Mouse (Mus musculus) erythroid progenitor cell, adult 5-6 weeks (primary cell): ENCODE measurements around the gene Traf2. TPM values are rescaled to one million over a fixed set of nuclear protein-coding genes. Genes with fewer than 3 reads are reported as not detected.

ENCODE experiments used
- total RNA-seq, 2 experiments: library from RNA; stranded (forward) in 1 of 2; stranded (reverse) in 1 of 2; fragments of 150-400 nt in 1 of 2; fragments of 186-747, 209-891 nt in 1 of 2; gene quantifications; 2 replicates each; pipeline versions ENCODE4 v1.2.3 to v1.2.4; 2015 to 2017; ENCODE audit warnings: low replicate concordance in 2 of 2

The Traf2 gene
- total RNA-seq, 2 experiments from 2014 or later, result 5.0 to 10.5 TPM

Other genes with a start within 250 kb of the Traf2 start
Only the 30 nearest of the 33 such genes appear.
- gene Man1b1, start 214.6 kb downstream of the Traf2 start, total RNA-seq (2015; ENCODE audit: low replicate concordance), result 20.9 and 40.2 TPM in 2 replicates
- gene Man1b1, start 214.6 kb downstream of the Traf2 start, total RNA-seq (2017; ENCODE audit: low replicate concordance), result 34.1 and 51.6 TPM in 2 replicates
- gene Dpp7, start 190.6 kb downstream of the Traf2 start, total RNA-seq (2015; ENCODE audit: low replicate concordance), result 4.7 TPM in 1 of 2 replicates, not detected in the other
- gene Dpp7, start 190.6 kb downstream of the Traf2 start, total RNA-seq (2017; ENCODE audit: low replicate concordance), result 0.68 and 6.2 TPM in 2 replicates
- gene Uap1l1, start 181.3 kb downstream of the Traf2 start, total RNA-seq (2015; ENCODE audit: low replicate concordance), result 8.8 and 13.3 TPM in 2 replicates
- gene Uap1l1, start 181.3 kb downstream of the Traf2 start, total RNA-seq (2017; ENCODE audit: low replicate concordance), result 0.30 and 2.7 TPM in 2 replicates
- 5.9 and 10.1 TPM in 2 replicates for gene Sapcd2, start 174.6 kb downstream of the Traf2 start, total RNA-seq (2015; ENCODE audit: low replicate concordance)
- gene Sapcd2, start 174.6 kb downstream of the Traf2 start, total RNA-seq (2017; ENCODE audit: low replicate concordance), result 7.8 and 9.6 TPM in 2 replicates
- gene Entpd2, start 151.1 kb downstream of the Traf2 start, total RNA-seq (2015; ENCODE audit: low replicate concordance), result not detected in 2 replicates
- not detected in 2 replicates for gene Entpd2, start 151.1 kb downstream of the Traf2 start, total RNA-seq (2017; ENCODE audit: low replicate concordance)
- not detected in 2 replicates for gene Npdc1, start 147.6 kb downstream of the Traf2 start, total RNA-seq (2015; ENCODE audit: low replicate concordance)
- not detected in 2 replicates for gene Npdc1, start 147.6 kb downstream of the Traf2 start, total RNA-seq (2017; ENCODE audit: low replicate concordance)
- 4.3 TPM in 1 of 2 replicates, not detected in the other for gene Fut7, start 123.7 kb downstream of the Traf2 start, total RNA-seq (2015; ENCODE audit: low replicate concordance)
- 0.77 TPM in 1 of 2 replicates, not detected in the other for gene Fut7, start 123.7 kb downstream of the Traf2 start, total RNA-seq (2017; ENCODE audit: low replicate concordance)
- gene Abca2, start 118.2 kb downstream of the Traf2 start, total RNA-seq (2015; ENCODE audit: low replicate concordance), result 5.0 and 5.8 TPM in 2 replicates
- 1.3 and 2.4 TPM in 2 replicates for gene Abca2, start 118.2 kb downstream of the Traf2 start, total RNA-seq (2017; ENCODE audit: low replicate concordance)
- not detected in 2 replicates for gene Clic3, start 90.1 kb downstream of the Traf2 start, total RNA-seq (2015; ENCODE audit: low replicate concordance)
- not detected in 2 replicates for gene Clic3, start 90.1 kb downstream of the Traf2 start, total RNA-seq (2017; ENCODE audit: low replicate concordance)
- gene Paxx, start 85.8 kb downstream of the Traf2 start, total RNA-seq (2015; ENCODE audit: low replicate concordance), result 17.6 and 24.5 TPM in 2 replicates
- 5.3 TPM in 1 of 2 replicates, not detected in the other for gene Paxx, start 85.8 kb downstream of the Traf2 start, total RNA-seq (2017; ENCODE audit: low replicate concordance)
- gene Ptgds, start 76.9 kb downstream of the Traf2 start, total RNA-seq (2015; ENCODE audit: low replicate concordance), result not detected in 2 replicates
- gene Ptgds, start 76.9 kb downstream of the Traf2 start, total RNA-seq (2017; ENCODE audit: low replicate concordance), result not detected in 2 replicates
- not detected in 2 replicates for gene Lcn12, start 53.0 kb downstream of the Traf2 start, total RNA-seq (2015; ENCODE audit: low replicate concordance)
- not detected in 2 replicates for gene Lcn12, start 53.0 kb downstream of the Traf2 start, total RNA-seq (2017; ENCODE audit: low replicate concordance)
- gene Fbxw5, start 46.2 kb downstream of the Traf2 start, total RNA-seq (2015; ENCODE audit: low replicate concordance), result 10.1 and 13.0 TPM in 2 replicates
- gene Fbxw5, start 46.2 kb downstream of the Traf2 start, total RNA-seq (2017; ENCODE audit: low replicate concordance), result 3.6 and 20.9 TPM in 2 replicates
- gene C8g, start 45.2 kb downstream of the Traf2 start, total RNA-seq (2015; ENCODE audit: low replicate concordance), result not detected in 2 replicates
- gene C8g, start 45.2 kb downstream of the Traf2 start, total RNA-seq (2017; ENCODE audit: low replicate concordance), result 0.64 TPM in 1 of 2 replicates, not detected in the other
- gene Edf1, start 10.9 kb upstream of the Traf2 start, total RNA-seq (2015; ENCODE audit: low replicate concordance), result 70.3 and 72.1 TPM in 2 replicates
- 58.1 and 65.0 TPM in 2 replicates for gene Edf1, start 10.9 kb upstream of the Traf2 start, total RNA-seq (2017; ENCODE audit: low replicate concordance)
- gene Mamdc4, start 27.9 kb upstream of the Traf2 start, total RNA-seq (2015; ENCODE audit: low replicate concordance), result 0.72 TPM in 1 of 2 replicates, not detected in the other
- gene Mamdc4, start 27.9 kb upstream of the Traf2 start, total RNA-seq (2017; ENCODE audit: low replicate concordance), result 2.6 TPM in 1 of 2 replicates, not detected in the other
- 3.6 TPM in 1 of 2 replicates, not detected in the other for gene Phpt1, start 28.3 kb upstream of the Traf2 start, total RNA-seq (2015; ENCODE audit: low replicate concordance)
- 1.1 TPM in 1 of 2 replicates, not detected in the other for gene Phpt1, start 28.3 kb upstream of the Traf2 start, total RNA-seq (2017; ENCODE audit: low replicate concordance)
- gene Ajm1, start 34.8 kb upstream of the Traf2 start, total RNA-seq (2015; ENCODE audit: low replicate concordance), result 0.36 TPM in 1 of 2 replicates, not detected in the other
- not detected in 2 replicates for gene Ajm1, start 34.8 kb upstream of the Traf2 start, total RNA-seq (2017; ENCODE audit: low replicate concordance)
- 6.5 and 23.1 TPM in 2 replicates for gene Rabl6, start 61.6 kb upstream of the Traf2 start, total RNA-seq (2015; ENCODE audit: low replicate concordance)
- gene Rabl6, start 61.6 kb upstream of the Traf2 start, total RNA-seq (2017; ENCODE audit: low replicate concordance), result 9.3 and 20.5 TPM in 2 replicates
- gene Ccdc183, start 70.7 kb upstream of the Traf2 start, total RNA-seq (2015; ENCODE audit: low replicate concordance), result not detected in 2 replicates
- gene Ccdc183, start 70.7 kb upstream of the Traf2 start, total RNA-seq (2017; ENCODE audit: low replicate concordance), result not detected in 2 replicates
- gene Tmem141, start 75.1 kb upstream of the Traf2 start, total RNA-seq (2015; ENCODE audit: low replicate concordance), result 26.3 TPM in 1 of 2 replicates, not detected in the other
- gene Tmem141, start 75.1 kb upstream of the Traf2 start, total RNA-seq (2017; ENCODE audit: low replicate concordance), result 5.5 TPM in 1 of 2 replicates, not detected in the other
- gene Fcna, start 81.1 kb upstream of the Traf2 start, total RNA-seq (2015; ENCODE audit: low replicate concordance), result 85.1 and 103 TPM in 2 replicates
- gene Fcna, start 81.1 kb upstream of the Traf2 start, total RNA-seq (2017; ENCODE audit: low replicate concordance), result 28.7 and 55.7 TPM in 2 replicates
- gene Lcn8, start 106.2 kb upstream of the Traf2 start, total RNA-seq (2015; ENCODE audit: low replicate concordance), result not detected in 2 replicates
- gene Lcn8, start 106.2 kb upstream of the Traf2 start, total RNA-seq (2017; ENCODE audit: low replicate concordance), result not detected in 2 replicates
- not detected in 2 replicates for gene Lcn5, start 111.0 kb upstream of the Traf2 start, total RNA-seq (2015; ENCODE audit: low replicate concordance)
- not detected in 2 replicates for gene Lcn5, start 111.0 kb upstream of the Traf2 start, total RNA-seq (2017; ENCODE audit: low replicate concordance)
- gene Lcn6, start 129.8 kb upstream of the Traf2 start, total RNA-seq (2015; ENCODE audit: low replicate concordance), result not detected in 2 replicates
- gene Lcn6, start 129.8 kb upstream of the Traf2 start, total RNA-seq (2017; ENCODE audit: low replicate concordance), result not detected in 2 replicates
- gene Lcn10, start 135.8 kb upstream of the Traf2 start, total RNA-seq (2015; ENCODE audit: low replicate concordance), result not detected in 2 replicates
- not detected in 2 replicates for gene Lcn10, start 135.8 kb upstream of the Traf2 start, total RNA-seq (2017; ENCODE audit: low replicate concordance)
- not detected in 2 replicates for gene Obp2a, start 153.1 kb upstream of the Traf2 start, total RNA-seq (2015; ENCODE audit: low replicate concordance)
- gene Obp2a, start 153.1 kb upstream of the Traf2 start, total RNA-seq (2017; ENCODE audit: low replicate concordance), result not detected in 2 replicates
- 2.5 and 3.2 TPM in 2 replicates for gene Bmyc, start 159.8 kb upstream of the Traf2 start, total RNA-seq (2015; ENCODE audit: low replicate concordance)
- gene Bmyc, start 159.8 kb upstream of the Traf2 start, total RNA-seq (2017; ENCODE audit: low replicate concordance), result not detected in 2 replicates
- gene Obp2b, start 190.1 kb upstream of the Traf2 start, total RNA-seq (2015; ENCODE audit: low replicate concordance), result not detected in 2 replicates
- gene Obp2b, start 190.1 kb upstream of the Traf2 start, total RNA-seq (2017; ENCODE audit: low replicate concordance), result not detected in 2 replicates
- gene Lcn3, start 218.6 kb upstream of the Traf2 start, total RNA-seq (2015; ENCODE audit: low replicate concordance), result not detected in 2 replicates
- not detected in 2 replicates for gene Lcn3, start 218.6 kb upstream of the Traf2 start, total RNA-seq (2017; ENCODE audit: low replicate concordance)